Mouse (Mus musculus) kidney, adult 9 months (tissue): Measurements from ENCODE around the gene Pogz.
"Not testable (repeated sequence)": the region's sequence is repeated elsewhere in the genome, so short reads cannot be mapped to it uniquely, and the experiment has no call there.

Source experiments
- DNase-seq: peaks from one replicate; pipeline ENCODE4 v3.0.0; 2022

Pogz gene

GRCm38 (mm10) chr3:94833358-94833757, 4.0 kb upstream of the Pogz start:
- DNase-seq, result no peak

- DNase-seq, result no peak
Measured at GRCm38 (mm10) chr3:94835396-94835795, 2.0 kb upstream of the Pogz start.

GRCm38 (mm10) chr3:94837959-94838496, 661 bp downstream of the Pogz start:
- peak; percentile 85 for DNase-seq

- DNase-seq, result no peak
Measured at GRCm38 (mm10) chr3:94838631-94839030, 1.3 kb downstream of the Pogz start.

- DNase-seq, result no peak
Measured at GRCm38 (mm10) chr3:94839101-94839500, 1.7 kb downstream of the Pogz start.

- DNase-seq, result peak; percentile 55
Measured at GRCm38 (mm10) chr3:94847382-94847781, 10.0 kb downstream of the Pogz start.

- DNase-seq, result peak; percentile 86
Measured at GRCm38 (mm10) chr3:94849338-94849737, 12.0 kb downstream of the Pogz start.

- DNase-seq, result no peak
Measured at GRCm38 (mm10) chr3:94851731-94852130, 14.4 kb downstream of the Pogz start.

- no peak for DNase-seq
Measured at GRCm38 (mm10) chr3:94852215-94852614, 14.8 kb downstream of the Pogz start.

GRCm38 (mm10) chr3:94859471-94859870, 22.1 kb downstream of the Pogz start:
- DNase-seq, result no peak

- DNase-seq, result peak; percentile 25
Measured at GRCm38 (mm10) chr3:94869011-94869410, 31.6 kb downstream of the Pogz start.

- no peak for DNase-seq
Measured at GRCm38 (mm10) chr3:94878618-94879017, 41.3 kb downstream of the Pogz start.

GRCm38 (mm10) chr3:94881840-94882239, 44.5 kb downstream of the Pogz start:
- DNase-seq, result no peak

GRCm38 (mm10) chr3:94882579-94882978, 45.2 kb downstream of the Pogz start:
- no peak for DNase-seq

GRCm38 (mm10) chr3:94886316-94887224, 49.2 kb downstream of the Pogz start, which contains the start of gene Psmb4:
Gene Psmb4 (minus strand): TSS chr3:94886961.
- DNase-seq, result peak; percentile 91

GRCm38 (mm10) chr3:94888595-94888994, 51.2 kb downstream of the Pogz start:
- peak; percentile 82 for DNase-seq

GRCm38 (mm10) chr3:94894076-94894475, 56.7 kb downstream of the Pogz start:
- DNase-seq, result no peak

- peak; percentile 79 for DNase-seq
Measured at GRCm38 (mm10) chr3:94902747-94903146, 65.4 kb downstream of the Pogz start.

GRCm38 (mm10) chr3:94904759-94905158, 67.4 kb downstream of the Pogz start:
- DNase-seq, result not testable (repeated sequence)

- DNase-seq, result no peak
Measured at GRCm38 (mm10) chr3:94906482-94906881, 69.1 kb downstream of the Pogz start.

GRCm38 (mm10) chr3:94911050-94911693, 73.8 kb downstream of the Pogz start:
- DNase-seq, result no peak

GRCm38 (mm10) chr3:94913801-94914200, 76.4 kb downstream of the Pogz start:
- DNase-seq, result peak; percentile 78

GRCm38 (mm10) chr3:94915903-94916741, 78.8 kb downstream of the Pogz start:
- peak; percentile 55 for DNase-seq
